Mouse (Mus musculus): ENCODE results near the gene Slc25a44. TPM values are rescaled to one million over a fixed set of nuclear protein-coding genes. Genes with fewer than 3 reads are reported as not detected.
"Not testable (repeated sequence)": the region's sequence is repeated elsewhere in the genome, so short reads cannot be mapped to it uniquely, and the experiment has no call there.

Gene Slc25a44
- total and polyA plus RNA-seq, 3 experiments, result 23.0 to 62.0 (median 50.3) TPM

GRCm38 (mm10) chr3:88395742-88396141 is 29.2 kb downstream of the Slc25a44 start:
- Histone ChIP-seq H3K36me3 (replicated peaks) (peaks cover 96% of the 10 kb centered on the region), H3K27me3 (ENCODE audit: insufficient read depth, low read length) (no peaks in the 10 kb centered on the region; the same call in 1 of the 2 replicates), H3K4me3 (ENCODE audit: low read depth, low read length) (no peak overlapping the region), H3K4me1 (ENCODE audit: insufficient read depth, low read depth, low read length) (0 out of 2 replicates have a peak, but pooled peaks cover 5% of the 10 kb centered on the region), H3K9me3 (replicated peaks) (peaks cover 14% of the 10 kb centered on the region)
- TF ChIP-seq TAL1 (conservative IDR thresholded peaks at IDR 0.05; ENCODE audit: low read depth, low read length), result no peak
- no peak for TF ChIP-seq CTCF (IDR thresholded peaks at IDR 0.05; ENCODE audit: low read depth, low read length)
- TF ChIP-seq POLR2AphosphoS5 (IDR thresholded peaks at IDR 0.05; ENCODE audit: insufficient replicate concordance, low read depth, low read length), result no peak
- TF ChIP-seq GATA2 (IDR thresholded peaks at IDR 0.05; ENCODE audit: borderline replicate concordance, low read depth, low read length), result no peak
- no peak for TF ChIP-seq GATA1 (IDR thresholded peaks at IDR 0.05; ENCODE audit: borderline replicate concordance, low read length)
- DNase-seq (ENCODE audit: low spot score) (no peak), ATAC-seq (ENCODE audit: extremely low read depth, insufficient number of reproducible peaks, low FRiP score, poor library complexity, severe bottlenecking) (no peak)

GRCm38 (mm10) chr3:88395288-88395687 is 29.7 kb downstream of the Slc25a44 start:
- ATAC-seq (ENCODE audit: extremely low read depth, insufficient number of reproducible peaks, low FRiP score, poor library complexity, severe bottlenecking) (no peak), DNase-seq (ENCODE audit: low spot score) (no peak)
- Histone ChIP-seq H3K9me3 (replicated peaks) (peaks cover 17% of the 10 kb centered on the region), H3K36me3 (replicated peaks) (peaks cover 96% of the 10 kb centered on the region), H3K27me3 (ENCODE audit: insufficient read depth, low read length) (no peaks in the 10 kb centered on the region; the same call in 1 of the 2 replicates), H3K4me3 (ENCODE audit: low read depth, low read length) (no peak overlapping the region), H3K4me1 (ENCODE audit: insufficient read depth, low read depth, low read length) (0 out of 2 replicates have a peak, but pooled peaks cover 5% of the 10 kb centered on the region)
- no peak for TF ChIP-seq GATA1 (IDR thresholded peaks at IDR 0.05; ENCODE audit: borderline replicate concordance, low read length)
- TF ChIP-seq CTCF (IDR thresholded peaks at IDR 0.05; ENCODE audit: low read depth, low read length), result no peak
- no peak for TF ChIP-seq TAL1 (conservative IDR thresholded peaks at IDR 0.05; ENCODE audit: low read depth, low read length)
- TF ChIP-seq POLR2AphosphoS5 (IDR thresholded peaks at IDR 0.05; ENCODE audit: insufficient replicate concordance, low read depth, low read length), result no peak
- no peak for TF ChIP-seq GATA2 (IDR thresholded peaks at IDR 0.05; ENCODE audit: borderline replicate concordance, low read depth, low read length)

GRCm38 (mm10) chr3:88393776-88394375 is 31.1 kb downstream of the Slc25a44 start:
- no peaks in the 10 kb centered on the region; the same call in 1 of the 2 replicates for H3K27me3 ChIP-seq (ENCODE audit: insufficient read depth, low read length)
- peaks cover 90% of the 10 kb centered on the region for H3K36me3 ChIP-seq (replicated peaks)
- DNase-seq (ENCODE audit: low spot score) (no peak), ATAC-seq (ENCODE audit: extremely low read depth, insufficient number of reproducible peaks, low FRiP score, poor library complexity, severe bottlenecking) (no peak)
- 0 out of 2 replicates have a peak, but pooled peaks cover 2% of the 10 kb centered on the region for H3K4me1 ChIP-seq (ENCODE audit: insufficient read depth, low read depth, low read length)
- no peak overlapping the region for H3K4me3 ChIP-seq (ENCODE audit: low read depth, low read length)
- no peak for TF ChIP-seq TAL1 (conservative IDR thresholded peaks at IDR 0.05; ENCODE audit: low read depth, low read length)
- no peak for TF ChIP-seq GATA1 (IDR thresholded peaks at IDR 0.05; ENCODE audit: borderline replicate concordance, low read length)
- no peak for TF ChIP-seq CTCF (IDR thresholded peaks at IDR 0.05; ENCODE audit: low read depth, low read length)
- TF ChIP-seq POLR2AphosphoS5 (IDR thresholded peaks at IDR 0.05; ENCODE audit: insufficient replicate concordance, low read depth, low read length), result no peak
- TF ChIP-seq GATA2 (IDR thresholded peaks at IDR 0.05; ENCODE audit: borderline replicate concordance, low read depth, low read length), result no peak
- H3K9me3 ChIP-seq (replicated peaks), result peaks cover 21% of the 10 kb centered on the region

- peaks cover 3% of the 10 kb centered on the region for H3K36me3 ChIP-seq (replicated peaks)
- H3K4me3 ChIP-seq (ENCODE audit: low read depth, low read length), result no peak within 1 kb of the TSS
- H3K9me3 ChIP-seq (replicated peaks), result no peaks in the 10 kb centered on the region
- ATAC-seq (ENCODE audit: extremely low read depth, insufficient number of reproducible peaks, low FRiP score, poor library complexity, severe bottlenecking) (no peak), DNase-seq (ENCODE audit: low spot score) (no peak)
- H3K4me1 ChIP-seq (ENCODE audit: insufficient read depth, low read depth, low read length), result no peaks in the 10 kb centered on the region
- H3K27me3 ChIP-seq (ENCODE audit: insufficient read depth, low read length), result peaks cover 8% of the 10 kb centered on the region; the same call in 1 of the 2 replicates
- TF ChIP-seq TAL1 (conservative IDR thresholded peaks at IDR 0.05; ENCODE audit: low read depth, low read length), result no peak
- TF ChIP-seq CTCF (IDR thresholded peaks at IDR 0.05; ENCODE audit: low read depth, low read length), result no peak
- TF ChIP-seq POLR2AphosphoS5 (IDR thresholded peaks at IDR 0.05; ENCODE audit: insufficient replicate concordance, low read depth, low read length), result no peak
- no peak for TF ChIP-seq GATA2 (IDR thresholded peaks at IDR 0.05; ENCODE audit: borderline replicate concordance, low read depth, low read length)
- TF ChIP-seq GATA1 (IDR thresholded peaks at IDR 0.05; ENCODE audit: borderline replicate concordance, low read length), result no peak
Measured at GRCm38 (mm10) chr3:88384364-88384763, 40.6 kb downstream of the Slc25a44 start, which contains the start of gene Bglap. Gene Bglap, minus strand, starts transcription at chr3:88384464.

- H3K9me3 ChIP-seq (replicated peaks); H3K4me1 ChIP-seq (ENCODE audit: insufficient read depth, low read depth, low read length); DNase-seq (ENCODE audit: low spot score); ATAC-seq (ENCODE audit: extremely low read depth, insufficient number of reproducible peaks, low FRiP score, poor library complexity, severe bottlenecking); H3K4me3 ChIP-seq (ENCODE audit: low read depth, low read length); H3K36me3 ChIP-seq (replicated peaks): not testable (repeated sequence)
- peaks cover 19% of the 10 kb centered on the region for H3K27me3 ChIP-seq (ENCODE audit: insufficient read depth, low read length)
Measured at GRCm38 (mm10) chr3:88382383-88382782, 42.6 kb downstream of the Slc25a44 start.

- not testable (repeated sequence) for H3K36me3 ChIP-seq (replicated peaks); ATAC-seq (ENCODE audit: extremely low read depth, insufficient number of reproducible peaks, low FRiP score, poor library complexity, severe bottlenecking); H3K9me3 ChIP-seq (replicated peaks); DNase-seq (ENCODE audit: low spot score); H3K4me3 ChIP-seq (ENCODE audit: low read depth, low read length); H3K4me1 ChIP-seq (ENCODE audit: insufficient read depth, low read depth, low read length)
- peaks cover 23% of the 10 kb centered on the region for H3K27me3 ChIP-seq (ENCODE audit: insufficient read depth, low read length)
Measured at GRCm38 (mm10) chr3:88381389-88382315, 43.3 kb downstream of the Slc25a44 start.

- H3K27me3 ChIP-seq (ENCODE audit: insufficient read depth, low read length), result peaks cover 26% of the 10 kb centered on the region
- not testable (repeated sequence) for H3K9me3 ChIP-seq (replicated peaks); H3K4me1 ChIP-seq (ENCODE audit: insufficient read depth, low read depth, low read length); H3K36me3 ChIP-seq (replicated peaks); DNase-seq (ENCODE audit: low spot score); H3K4me3 ChIP-seq (ENCODE audit: low read depth, low read length); ATAC-seq (ENCODE audit: extremely low read depth, insufficient number of reproducible peaks, low FRiP score, poor library complexity, severe bottlenecking)
Measured at GRCm38 (mm10) chr3:88378599-88378998, 46.3 kb downstream of the Slc25a44 start, which contains the start of gene Bglap2. Gene Bglap2, minus strand, starts transcription at chr3:88378699.

- H3K4me3 ChIP-seq (ENCODE audit: low read depth, low read length); H3K9me3 ChIP-seq (replicated peaks); ATAC-seq (ENCODE audit: extremely low read depth, insufficient number of reproducible peaks, low FRiP score, poor library complexity, severe bottlenecking); H3K4me1 ChIP-seq (ENCODE audit: insufficient read depth, low read depth, low read length); H3K36me3 ChIP-seq (replicated peaks); DNase-seq (ENCODE audit: low spot score): not testable (repeated sequence)
- H3K27me3 ChIP-seq (ENCODE audit: insufficient read depth, low read length), result peaks cover 27% of the 10 kb centered on the region
Measured at GRCm38 (mm10) chr3:88376644-88377043, 48.3 kb downstream of the Slc25a44 start.
